Mouse (Mus musculus): ENCODE data around the gene Myo5a.

DNA sequence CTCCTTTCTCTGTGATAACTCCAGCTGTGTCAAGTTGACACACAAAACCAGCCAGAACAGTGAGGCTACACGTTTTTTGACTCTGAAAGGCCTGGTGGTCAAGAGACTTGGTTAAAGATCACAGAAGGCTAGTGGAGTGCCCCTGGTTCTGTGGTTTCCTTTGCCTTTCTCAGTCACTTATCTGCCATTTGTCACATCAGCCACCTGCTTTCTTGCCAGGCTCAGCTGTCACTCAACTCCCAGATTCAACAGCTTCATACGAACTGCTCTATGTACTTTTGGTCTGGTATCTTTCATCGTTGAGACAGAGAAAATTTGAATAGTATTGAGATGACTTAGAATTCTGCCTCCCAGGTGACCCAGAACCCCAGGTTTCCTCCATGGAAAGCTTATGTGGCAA lies 183.0 kb downstream of the Myo5a start:
- TF ChIP-seq CTCF (conservative IDR thresholded peaks at IDR 0.05; ENCODE audit: insufficient read depth, insufficient read length, low read depth, low read length) (no peak), POLR2A (IDR thresholded peaks at IDR 0.05; ENCODE audit: low read depth, low read length) (no peak)
